ENCODE assay signal across 8 mouse cellular contexts in the genomic region with DNA sequence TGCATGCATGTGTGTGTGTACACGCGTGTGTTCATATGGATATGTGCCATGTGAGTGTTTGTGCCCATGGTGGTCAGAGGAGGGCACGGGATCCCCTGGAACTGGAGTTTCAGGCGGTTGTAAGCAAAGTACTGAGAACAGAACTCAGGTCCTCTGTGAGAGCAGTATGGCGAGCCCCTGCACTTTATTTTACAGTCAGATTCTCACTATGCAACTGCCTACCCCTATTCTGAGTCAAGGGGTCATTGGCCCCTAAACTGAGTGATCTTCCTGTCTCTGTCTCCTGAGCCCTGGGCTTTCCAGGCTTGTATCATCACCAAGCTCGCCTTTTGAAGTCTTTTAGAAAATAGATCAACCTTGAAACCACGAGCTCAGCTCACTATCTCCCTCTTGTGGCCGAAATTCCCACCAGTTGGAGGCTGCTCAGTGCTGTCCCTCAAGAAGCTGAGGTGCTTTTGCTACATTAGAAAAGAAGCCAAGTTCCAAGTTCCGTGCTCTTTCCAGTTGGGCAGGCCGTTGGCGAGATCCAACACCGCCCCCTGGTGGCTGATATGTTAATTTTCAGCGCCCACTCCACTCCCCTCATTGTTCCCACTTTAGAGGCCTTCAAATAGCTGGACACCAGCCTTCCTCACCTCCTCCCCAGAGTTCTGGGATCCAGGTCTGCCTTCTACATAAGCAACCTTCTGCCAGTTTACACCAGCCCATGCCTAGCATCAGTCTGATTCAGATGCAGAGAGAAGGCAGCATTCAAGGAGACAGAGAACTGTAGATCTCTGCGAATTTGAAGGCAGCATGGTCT. TPM values are rescaled to one million over a fixed set of nuclear protein-coding genes. Genes with fewer than 3 reads are reported as not detected.
A peak's percentile ranks its signal among the peaks of the same experiment; 100 is the strongest.
DNase-seq lines count a peak whose midpoint lies in the region; ATAC-seq and TF ChIP-seq lines count a peak whose summit lies in the region.

No protein-coding gene starts in this region.

- H3K27ac ChIP-seq in hindbrain, postnatal 0 days: no peak overlapping the region

- H3K27me3 ChIP-seq in hindbrain, postnatal 0 days (ENCODE audit: insufficient read depth, low read length): no peaks in the 10 kb centered on the region

- peak; percentile 95 for DNase-seq in R1 (ENCODE audit: low read depth, low spot score)
- peak; percentile 37 for DNase-seq in cerebellum, adult 9-11 months
- peak; percentile 46 to 63 for DNase-seq in frontal cortex, postnatal 25 days (ENCODE audit: low spot score in 2 of 2)
- peak; percentile 87 for DNase-seq in hindbrain, postnatal 0 days (ENCODE audit: low spot score)
- peak; percentile 27 for DNase-seq in left cerebral cortex, adult 11 months (ENCODE audit: low spot score)
- DNase-seq in lung, postnatal 36 days: peak; percentile 90
- peak; percentile 73 for DNase-seq in right cerebral cortex, adult 18-20 months
- DNase-seq in urinary bladder, postnatal 10 days (ENCODE audit: low spot score): peak; percentile 34

- no peak overlapping the region for H3K4me3 ChIP-seq in hindbrain, postnatal 0 days (ENCODE audit: low read length)

- TF ChIP-seq CTCF in hindbrain, postnatal 0 days (IDR thresholded peaks at IDR 0.05; ENCODE audit: low read depth): peak; percentile 88

- H3K9ac ChIP-seq in hindbrain, postnatal 0 days (replicated peaks; ENCODE audit: low read length): no peak overlapping the region

- H3K4me2 ChIP-seq in hindbrain, postnatal 0 days (ENCODE audit: low read depth, low read length): no peak overlapping the region

- ATAC-seq in hindbrain, postnatal 0 days: peak; percentile 78

- 48% methylated on average over 14 of the region's 14 CpGs for WGBS in hindbrain, postnatal 0 days

- H3K4me1 ChIP-seq in hindbrain, postnatal 0 days (ENCODE audit: insufficient read depth, low read length): no peaks in the 10 kb centered on the region

- no peaks in the 10 kb centered on the region for H3K9me3 ChIP-seq in hindbrain, postnatal 0 days (ENCODE audit: low read length)

- H3K36me3 ChIP-seq in hindbrain, postnatal 0 days (ENCODE audit: insufficient read depth, low read length): no peaks in the 10 kb centered on the region

RNA-seq across cellular contexts. Expression of a gene that starts 16.4 kb away (rescaled TPM):
- 0.11 TPM in 1 of 2 replicates, not detected in the other for total RNA-seq in hindbrain, postnatal 0 days (2014; rRNA removed)
- 0.15 TPM in 1 of 2 replicates, not detected in the other for polyA plus RNA-seq in hindbrain, postnatal 0 days (2015; fragmentation: Nextera tagmentation; extraction: Ambion mirVana)

RNA-seq across cellular contexts. Expression of a gene that starts 29.9 kb away (rescaled TPM):
- 4.1 and 4.2 TPM in 2 replicates for total RNA-seq in hindbrain, postnatal 0 days (2014; rRNA removed)
- 11.7 and 12.8 TPM in 2 replicates for polyA plus RNA-seq in hindbrain, postnatal 0 days (2015; fragmentation: Nextera tagmentation; extraction: Ambion mirVana)

RNA-seq across cellular contexts. Expression of a gene that starts 32.8 kb away (rescaled TPM):
- 3.3 and 8.5 TPM in 2 replicates for total RNA-seq in hindbrain, postnatal 0 days (2014; rRNA removed)
- 3.7 and 4.4 TPM in 2 replicates for polyA plus RNA-seq in hindbrain, postnatal 0 days (2015; fragmentation: Nextera tagmentation; extraction: Ambion mirVana)

RNA-seq across cellular contexts. Expression of a gene that starts 36.0 kb away (rescaled TPM):
- total RNA-seq in hindbrain, postnatal 0 days (2014; rRNA removed): not detected in 2 replicates
- not detected in 2 replicates for polyA plus RNA-seq in hindbrain, postnatal 0 days (2015; fragmentation: Nextera tagmentation; extraction: Ambion mirVana)

Comparison
In these comparisons a context has a peak if more than half of its experiments do, and no peak if none do; other contexts are left out.
1. DNase-seq: peak in every context shown above with its lines; median percentile 95 in R1; 90 in lung, postnatal 36 days; 87 in hindbrain, postnatal 0 days; 73 in right cerebral cortex, adult 18-20 months; 54 in frontal cortex, postnatal 25 days; 37 in cerebellum, adult 9-11 months; 34 in urinary bladder, postnatal 10 days; 27 in left cerebral cortex, adult 11 months.